Mouse (Mus musculus) liver, embryonic 16.5 days (tissue): Measurements from ENCODE around the gene Pmpca. TPM values are rescaled to one million over a fixed set of nuclear protein-coding genes. Genes with fewer than 3 reads are reported as not detected.
A peak's percentile ranks its signal among the peaks of the same experiment; 100 is the strongest.
"Not testable (repeated sequence)": the region's sequence is repeated elsewhere in the genome, so short reads cannot be mapped to it uniquely, and the experiment has no call there.

Experiments
- ATAC-seq: fragments of 200-750 bp; cut with Nextera tagmentation; 2 replicates; pipeline ENCODE4 v1.8.0; 2017; ENCODE audit warnings: low read depth, mild to moderate bottlenecking, moderate number of reproducible peaks, moderate library complexity
- H3K27ac ChIP-seq: fragments of 300-500 bp; sonication (generic); 2 replicates; pipeline ENCODE4 v1.5.1; 2014; ENCODE audit warnings: mild to moderate bottlenecking, low read length
- H3K27me3 ChIP-seq: fragments of 300-500 bp; sonication (generic); 2 replicates; pipeline ENCODE4 v1.6.1; 2014; ENCODE audit warnings: low read depth, low read length, mixed read lengths; ENCODE audit not compliant: control insufficient read depth, insufficient read depth
- H3K36me3 ChIP-seq: fragments of 300-500 bp; sonication (generic); 2 replicates; pipeline ENCODE4 v1.6.1; 2014; ENCODE audit warnings: mild to moderate bottlenecking; ENCODE audit not compliant: control insufficient read depth, insufficient read depth
- H3K4me1 ChIP-seq: fragments of 300-500 bp; sonication (generic); 2 replicates; pipeline ENCODE4 v1.6.1; 2014; ENCODE audit warnings: low read depth, low read length, mixed read lengths; ENCODE audit not compliant: control insufficient read depth
- H3K4me2 ChIP-seq: fragments of 300-500 bp; sonication (generic); 2 replicates; pipeline ENCODE4 v1.6.1; 2014; ENCODE audit warnings: low read depth, low read length, mixed read lengths
- H3K4me3 ChIP-seq: fragments of 300-500 bp; sonication (generic); 2 replicates; pipeline ENCODE4 v1.5.1; 2014; ENCODE audit warnings: low read depth, mild to moderate bottlenecking, low read length
- H3K9ac ChIP-seq: fragments of 300-500 bp; sonication (generic); 2 replicates; pipeline ENCODE4 v1.6.1; 2014; ENCODE audit warnings: low read depth, low read length
- H3K9me3 ChIP-seq: fragments of 300-500 bp; sonication (generic); replicated peaks from 2 replicates; pipeline ENCODE4 v1.6.1; 2016; ENCODE audit warnings: low read length; ENCODE audit not compliant: control insufficient read depth
- WGBS: fragments of 180-500 bp; shearing (Covaris S2); extraction: QIAGEN DNeasy Blood & Tissue Kit; methylation state at CpG from one replicate; pipeline ENCODE4 v1.1.7; 2014; ENCODE audit not compliant: insufficient replicate concordance; 5-methylcytosine and 5-hydroxymethylcytosine counted together
- polyA plus RNA-seq: library from polyadenylated mRNA; unstranded; fragments of >200 nt; fragmentation: Nextera tagmentation; extraction: Ambion mirVana; gene quantifications from 2 replicates; pipeline ENCODE4 v1.2.1, GENCODE M21; 2015

Pmpca gene
- polyA plus RNA-seq, 1 experiment from 2014 or later, result 55.8 TPM

- no peak overlapping the region for H3K4me3 ChIP-seq
- H3K4me1 ChIP-seq, result no peaks in the 10 kb centered on the region
- H3K36me3 ChIP-seq, result peaks cover 18% of the 10 kb centered on the region
- WGBS, result 73% methylated on average over 5 of the region's 5 CpGs
- no peak overlapping the region for H3K27ac ChIP-seq
- H3K9me3 ChIP-seq, result no peaks in the 10 kb centered on the region
- no peaks in the 10 kb centered on the region for H3K27me3 ChIP-seq
- no peak overlapping the region for H3K9ac ChIP-seq
- ATAC-seq, result no peak
- no peak overlapping the region for H3K4me2 ChIP-seq
Observed at GRCm38 (mm10) chr2:26362991-26363390, 26.1 kb upstream of the Pmpca start.

- Histone ChIP-seq H3K4me3 (no peak overlapping the region), H3K4me1 (no peaks in the 10 kb centered on the region), H3K9me3 (no peaks in the 10 kb centered on the region), H3K9ac (no peak overlapping the region), H3K36me3 (peaks cover 18% of the 10 kb centered on the region), H3K27me3 (no peaks in the 10 kb centered on the region), H3K4me2 (no peak overlapping the region), H3K27ac (no peak overlapping the region)
- 60% methylated on average over 5 of the region's 5 CpGs for WGBS
- no peak for ATAC-seq
Observed at GRCm38 (mm10) chr2:26363481-26363880, 25.7 kb upstream of the Pmpca start.

GRCm38 (mm10) chr2:26364738-26365465 is 24.2 kb upstream of the Pmpca start:
- Histone ChIP-seq H3K4me3 (no peak overlapping the region), H3K4me2 (no peak overlapping the region), H3K9ac (no peak overlapping the region), H3K27ac (no peak overlapping the region), H3K9me3 (no peaks in the 10 kb centered on the region), H3K36me3 (peaks cover 25% of the 10 kb centered on the region), H3K4me1 (no peaks in the 10 kb centered on the region), H3K27me3 (no peaks in the 10 kb centered on the region)
- 68% methylated on average over 10 of the region's 10 CpGs for WGBS
- ATAC-seq, result no peak

- ATAC-seq, result no peak
- WGBS, result 78% methylated on average over 6 of the region's 6 CpGs
- Histone ChIP-seq H3K27ac (no peak overlapping the region), H3K9ac (no peak overlapping the region), H3K4me3 (no peak overlapping the region), H3K4me2 (no peak overlapping the region), H3K4me1 (no peaks in the 10 kb centered on the region), H3K27me3 (no peaks in the 10 kb centered on the region), H3K9me3 (no peaks in the 10 kb centered on the region), H3K36me3 (peaks cover 38% of the 10 kb centered on the region)
Observed at GRCm38 (mm10) chr2:26367911-26368310, 21.2 kb upstream of the Pmpca start.

GRCm38 (mm10) chr2:26368572-26368971 is 20.6 kb upstream of the Pmpca start:
- no peaks in the 10 kb centered on the region for H3K9me3 ChIP-seq
- no peak overlapping the region for H3K4me2 ChIP-seq
- H3K27me3 ChIP-seq, result no peaks in the 10 kb centered on the region
- peaks cover 36% of the 10 kb centered on the region for H3K36me3 ChIP-seq
- no peak overlapping the region for H3K27ac ChIP-seq
- H3K4me3 ChIP-seq, result no peak overlapping the region
- H3K4me1 ChIP-seq, result no peaks in the 10 kb centered on the region
- no peak for ATAC-seq
- no peak overlapping the region for H3K9ac ChIP-seq
- 52% methylated on average over 1 of the region's 1 CpGs for WGBS

- Histone ChIP-seq H3K9me3 (no peaks in the 10 kb centered on the region), H3K9ac (no peak overlapping the region), H3K4me2 (no peak overlapping the region), H3K27me3 (no peaks in the 10 kb centered on the region), H3K36me3 (peaks cover 37% of the 10 kb centered on the region), H3K4me3 (no peak overlapping the region), H3K4me1 (no peaks in the 10 kb centered on the region), H3K27ac (no peak overlapping the region)
- no peak for ATAC-seq
- 87% methylated on average over 8 of the region's 8 CpGs for WGBS
Observed at GRCm38 (mm10) chr2:26372396-26372795, 16.7 kb upstream of the Pmpca start.

GRCm38 (mm10) chr2:26380131-26380771 is 8.9 kb upstream of the Pmpca start, which contains the start of gene Snapc4:
TSS of gene Snapc4 (minus strand) at chr2:26380653.
- WGBS, result under 1% methylated on average over 38 of the region's 38 CpGs
- peaks cover 36% of the 10 kb centered on the region for H3K36me3 ChIP-seq

GRCm38 (mm10) chr2:26380871-26381270 is 8.3 kb upstream of the Pmpca start:
- ATAC-seq, H3K9me3 ChIP-seq, H3K27ac ChIP-seq, H3K27me3 ChIP-seq, H3K4me1 ChIP-seq: not testable (repeated sequence)
- peak overlapping the region; percentile 81; the same call in 1 of the 2 replicates for H3K9ac ChIP-seq
- peak overlapping the region; percentile 88 for H3K4me3 ChIP-seq
- peaks cover 37% of the 10 kb centered on the region for H3K36me3 ChIP-seq
- 27% methylated on average over 5 of the region's 6 CpGs for WGBS
- H3K4me2 ChIP-seq, result peak overlapping the region; percentile 95

More at GRCm38 (mm10) chr2:26380131-26380771, 8.9 kb upstream of the Pmpca start, which contains the start of gene Snapc4:
- Histone ChIP-seq H3K4me3 (peak within 1 kb of the TSS; percentile 88), H3K9me3 (no peaks in the 10 kb centered on the region), H3K27ac (peak within 1 kb of the TSS; percentile 60), H3K4me2 (peak within 1 kb of the TSS; percentile 95), H3K4me1 (peaks cover 9% of the 10 kb centered on the region), H3K27me3 (no peaks in the 10 kb centered on the region), H3K9ac (peak within 1 kb of the TSS; percentile 81)
- ATAC-seq, result peak; percentile 91

GRCm38 (mm10) chr2:26387713-26388112 is 1.4 kb upstream of the Pmpca start:
- peaks cover 55% of the 10 kb centered on the region for H3K36me3 ChIP-seq
- no peak overlapping the region for H3K4me3 ChIP-seq
- no peak overlapping the region; the same call in 1 of the 2 replicates for H3K4me2 ChIP-seq
- WGBS, result 64% methylated on average over 3 of the region's 3 CpGs
- peaks cover 20% of the 10 kb centered on the region for H3K4me1 ChIP-seq
- no peaks in the 10 kb centered on the region for H3K9me3 ChIP-seq
- no peaks in the 10 kb centered on the region for H3K27me3 ChIP-seq
- no peak overlapping the region for H3K27ac ChIP-seq
- no peak overlapping the region for H3K9ac ChIP-seq
- no peak for ATAC-seq
